Mouse (Mus musculus): Measurements from ENCODE around the gene 9230102O04Rik.

The 9230102O04Rik gene

GRCm38 (mm10) chr2:9888913-9889650 is at the start of gene 9230102O04Rik:
9230102O04Rik (minus strand) TSS chr2:9889540.
- DNase-seq (ENCODE audit: low read depth, low spot score) = no peak

GRCm38 (mm10) chr2:9935965-9936364 is 46.6 kb upstream of the 9230102O04Rik start:
- no peak for DNase-seq (ENCODE audit: low read depth, low spot score)

GRCm38 (mm10) chr2:9926905-9927283 is 37.6 kb upstream of the 9230102O04Rik start:
- DNase-seq (ENCODE audit: low read depth, low spot score) = no peak

GRCm38 (mm10) chr2:9926194-9926904 is 37.0 kb upstream of the 9230102O04Rik start:
- no peak for DNase-seq (ENCODE audit: low read depth, low spot score)

- no peak for DNase-seq (ENCODE audit: low read depth, low spot score)
Observed at GRCm38 (mm10) chr2:9918691-9919471, 29.5 kb upstream of the 9230102O04Rik start.

- no peak for DNase-seq (ENCODE audit: low read depth, low spot score)
Observed at GRCm38 (mm10) chr2:9917602-9918001, 28.3 kb upstream of the 9230102O04Rik start.

GRCm38 (mm10) chr2:9905995-9906394 is 16.7 kb upstream of the 9230102O04Rik start:
- DNase-seq (ENCODE audit: low read depth, low spot score) = no peak

- DNase-seq (ENCODE audit: low read depth, low spot score) = peak; percentile 82
Observed at GRCm38 (mm10) chr2:9903854-9904560, 14.7 kb upstream of the 9230102O04Rik start.

- DNase-seq (ENCODE audit: low read depth, low spot score) = no peak
Observed at GRCm38 (mm10) chr2:9897846-9898245, 8.5 kb upstream of the 9230102O04Rik start.

- no peak for DNase-seq (ENCODE audit: low read depth, low spot score)
Observed at GRCm38 (mm10) chr2:9896097-9896770, 6.9 kb upstream of the 9230102O04Rik start.

GRCm38 (mm10) chr2:9894836-9895593 is 5.7 kb upstream of the 9230102O04Rik start:
- DNase-seq (ENCODE audit: low read depth, low spot score) = no peak

GRCm38 (mm10) chr2:9893272-9893953 is 4.1 kb upstream of the 9230102O04Rik start:
- no peak for DNase-seq (ENCODE audit: low read depth, low spot score)

- no peak for DNase-seq (ENCODE audit: low read depth, low spot score)
Observed at GRCm38 (mm10) chr2:9892541-9892940, 3.2 kb upstream of the 9230102O04Rik start.

- no peak for DNase-seq (ENCODE audit: low read depth, low spot score)
Observed at GRCm38 (mm10) chr2:9890906-9891305, 1.6 kb upstream of the 9230102O04Rik start.

GRCm38 (mm10) chr2:9890251-9890650 is 911 bp upstream of the 9230102O04Rik start:
- no peak for DNase-seq (ENCODE audit: low read depth, low spot score)

- DNase-seq (ENCODE audit: low read depth, low spot score) = no peak
Observed at GRCm38 (mm10) chr2:9889651-9890183, 377 bp upstream of the 9230102O04Rik start, which contains the start of gene Gata3. Gata3 (minus strand) TSS chr2:9890034.

- no peak for DNase-seq (ENCODE audit: low read depth, low spot score)
Observed at GRCm38 (mm10) chr2:9887636-9888035, 1.7 kb downstream of the 9230102O04Rik start.

GRCm38 (mm10) chr2:9886921-9887610 is 2.3 kb downstream of the 9230102O04Rik start:
- DNase-seq (ENCODE audit: low read depth, low spot score) = no peak

GRCm38 (mm10) chr2:9886031-9886430 is 3.3 kb downstream of the 9230102O04Rik start:
- DNase-seq (ENCODE audit: low read depth, low spot score) = no peak

Data from 3T3-L1 (cell line).